Mouse (Mus musculus) neural tube, embryonic 14.5 days (tissue): ENCODE measurements around the gene Ubtd2. TPM values are rescaled to one million over a fixed set of nuclear protein-coding genes. Genes with fewer than 3 reads are reported as not detected.
A peak's percentile ranks its signal among the peaks of the same experiment; 100 is the strongest.

Experiments used
- ATAC-seq: fragments of 200-750 bp; cut with Nextera tagmentation; 2 replicates; pipeline ENCODE4 v1.8.0; 2017; ENCODE audit warnings: low read depth, mild to moderate bottlenecking, moderate TSS enrichment, moderate library complexity
- H3K27ac ChIP-seq: fragments of 300-500 bp; sonication (generic); 2 replicates; pipeline ENCODE4 v1.5.1; 2014; ENCODE audit warnings: low read depth, mild to moderate bottlenecking, control low read depth, low read length, moderate library complexity, mixed read lengths
- H3K27me3 ChIP-seq: fragments of 300-500 bp; sonication (generic); 2 replicates; pipeline ENCODE4 v1.6.1; 2014; ENCODE audit warnings: low read length; ENCODE audit not compliant: control insufficient read depth, insufficient read depth
- H3K36me3 ChIP-seq: fragments of 300-500 bp; sonication (generic); 2 replicates; pipeline ENCODE4 v1.6.1; 2014; ENCODE audit warnings: low read length, mixed read lengths; ENCODE audit not compliant: control insufficient read depth, insufficient read depth
- H3K4me1 ChIP-seq: fragments of 300-500 bp; sonication (generic); 2 replicates; pipeline ENCODE4 v1.6.1; 2014; ENCODE audit warnings: low read length; ENCODE audit not compliant: control insufficient read depth, insufficient read depth
- H3K4me2 ChIP-seq: fragments of 300-500 bp; sonication (generic); 2 replicates; pipeline ENCODE4 v1.6.1; 2014; ENCODE audit warnings: mild to moderate bottlenecking, low read depth, low read length, control low read depth
- H3K4me3 ChIP-seq: fragments of 300-500 bp; sonication (generic); 2 replicates; pipeline ENCODE4 v1.5.1; 2014; ENCODE audit warnings: low read depth, low read length, control low read depth, mixed read lengths
- H3K9ac ChIP-seq: fragments of 300-500 bp; sonication (generic); replicated peaks from 2 replicates; pipeline ENCODE4 v1.6.1; 2014; ENCODE audit warnings: low read depth, mild to moderate bottlenecking, control low read depth, low read length, mixed read lengths
- H3K9me3 ChIP-seq: fragments of 300-500 bp; sonication (generic); 2 replicates; pipeline ENCODE4 v1.6.1; 2016; ENCODE audit warnings: low read length; ENCODE audit not compliant: control insufficient read depth
- WGBS: fragments of 180-500 bp; shearing (Covaris S2); extraction: QIAGEN DNeasy Blood & Tissue Kit; methylation state at CpG from one replicate; pipeline ENCODE4 v1.1.7; 2014; 5-methylcytosine and 5-hydroxymethylcytosine counted together
- polyA plus RNA-seq: library from polyadenylated mRNA; unstranded; fragments of >200 nt; fragmentation: Nextera tagmentation; extraction: Ambion mirVana; gene quantifications from 2 replicates; pipeline ENCODE4 v1.2.1, GENCODE M21; 2014

Ubtd2 gene
- polyA plus RNA-seq, 1 experiment from 2014 or later: 52.5 TPM

DNA sequence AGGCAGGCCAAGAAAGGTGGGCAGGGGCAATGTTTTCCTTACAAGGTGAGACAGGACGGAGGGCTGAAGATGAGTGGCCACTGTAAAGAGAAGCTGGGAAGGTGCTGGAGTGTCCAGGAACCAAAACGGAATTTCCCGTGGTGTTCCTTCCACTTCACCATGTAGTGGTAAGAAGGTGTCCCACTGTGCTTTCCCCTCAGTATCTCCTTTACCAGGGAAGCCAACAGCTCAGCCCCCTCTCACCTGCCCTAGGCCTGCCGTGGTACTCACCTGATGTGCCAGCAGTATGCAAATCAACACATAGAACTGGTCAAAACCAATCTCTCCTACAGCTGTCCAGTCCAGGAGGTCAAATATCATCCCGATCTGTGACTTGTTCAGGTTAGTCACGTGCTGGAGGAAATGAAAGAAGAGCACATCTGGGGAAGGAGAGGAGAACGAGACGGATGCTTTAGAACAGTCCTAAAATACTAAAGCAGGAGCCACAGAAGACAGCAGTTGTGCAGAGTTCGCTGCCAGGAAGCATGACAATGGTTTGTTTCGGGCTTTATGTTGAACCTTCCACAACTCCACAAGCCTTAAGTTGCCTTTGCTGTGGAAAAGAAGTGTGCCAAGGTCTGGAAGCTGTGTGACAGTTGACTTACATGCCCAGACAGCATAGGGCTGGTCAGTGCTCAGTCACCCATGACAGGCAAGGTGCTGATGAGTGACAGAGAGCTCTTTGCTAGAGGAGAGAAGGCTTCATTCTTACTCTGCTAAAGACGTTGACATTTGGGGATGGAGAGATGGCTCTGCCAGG, 69.2 kb downstream of the Ubtd2 start:
- Histone ChIP-seq H3K4me1 (no peaks in the 10 kb centered on the region), H3K9me3 (no peaks in the 10 kb centered on the region), H3K4me2 (no peak overlapping the region), H3K27me3 (no peaks in the 10 kb centered on the region), H3K9ac (no peak overlapping the region), H3K36me3 (no peaks in the 10 kb centered on the region), H3K27ac (no peak overlapping the region), H3K4me3 (no peak overlapping the region)
- WGBS: 93% methylated on average over 11 of the region's 11 CpGs
- ATAC-seq: no peak

GRCm38 (mm10) chr11:32527006-32527405, 71.8 kb downstream of the Ubtd2 start:
- no peak overlapping the region for H3K4me2 ChIP-seq
- ATAC-seq: no peak
- no peaks in the 10 kb centered on the region for H3K4me1 ChIP-seq
- WGBS: 86% methylated on average over 4 of the region's 4 CpGs
- no peaks in the 10 kb centered on the region for H3K36me3 ChIP-seq
- no peaks in the 10 kb centered on the region for H3K9me3 ChIP-seq
- H3K27ac ChIP-seq: no peak overlapping the region
- H3K27me3 ChIP-seq: no peaks in the 10 kb centered on the region
- H3K9ac ChIP-seq: no peak overlapping the region
- no peak overlapping the region for H3K4me3 ChIP-seq

- 100% methylated on average over 1 of the region's 1 CpGs for WGBS
- no peak overlapping the region for H3K9ac ChIP-seq
- no peak overlapping the region for H3K4me2 ChIP-seq
- no peaks in the 10 kb centered on the region for H3K9me3 ChIP-seq
- no peaks in the 10 kb centered on the region for H3K27me3 ChIP-seq
- no peak overlapping the region for H3K4me3 ChIP-seq
- H3K4me1 ChIP-seq: peaks cover 6% of the 10 kb centered on the region
- H3K36me3 ChIP-seq: no peaks in the 10 kb centered on the region
- H3K27ac ChIP-seq: no peak overlapping the region
- ATAC-seq: no peak
Observed at GRCm38 (mm10) chr11:32530151-32530550, 75.0 kb downstream of the Ubtd2 start.

DNA sequence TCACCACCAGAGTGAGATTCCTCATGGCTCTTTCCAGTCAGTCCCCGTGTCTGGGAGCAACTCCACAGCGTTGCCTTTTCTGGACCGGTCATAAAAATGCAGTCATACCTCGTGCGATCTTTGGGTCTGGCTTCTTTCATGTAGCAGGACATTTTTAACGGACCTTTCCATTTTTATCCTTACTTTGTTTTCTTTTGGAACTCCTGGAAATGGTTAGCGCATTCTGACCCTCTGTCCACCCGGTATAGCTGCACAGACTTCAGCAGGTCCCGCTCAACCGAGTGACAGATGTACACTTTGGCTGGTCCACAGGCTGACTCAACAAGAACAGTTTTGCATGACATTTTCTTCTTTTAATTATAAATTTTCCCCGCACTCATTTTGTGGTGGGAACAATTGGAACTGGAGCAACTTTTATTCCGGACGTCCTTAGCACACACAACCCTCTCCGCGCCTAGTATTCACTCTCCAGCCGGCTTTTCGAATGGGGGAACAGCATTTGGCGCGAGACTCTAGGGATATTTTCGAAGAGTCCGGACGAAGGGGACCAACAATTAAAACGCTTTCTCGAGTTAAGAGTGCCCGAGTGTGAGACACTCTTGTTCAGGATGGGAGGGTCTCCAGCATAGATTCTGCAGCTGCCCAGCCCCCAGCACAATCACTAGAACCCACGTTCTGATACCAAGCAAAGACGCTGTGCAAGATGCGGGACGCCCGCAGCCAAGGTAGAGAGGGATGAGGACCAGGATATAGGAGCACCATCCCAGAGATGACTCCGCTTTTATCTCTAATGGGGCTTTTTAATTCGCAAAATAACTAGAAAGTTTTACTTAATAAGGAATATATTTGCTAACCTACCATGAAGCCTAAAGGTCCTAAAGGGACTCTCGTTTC, 76.9 kb downstream of the Ubtd2 start, which contains the start of gene Efcab9:
Efcab9 (minus strand) TSS at position 211 of the 894 bp plus-strand sequence.
- H3K9ac ChIP-seq: peak within 1 kb of the TSS; percentile 65
- 5% methylated on average over 33 of the region's 33 CpGs for whole genome bisulfite sequencing

GRCm38 (mm10) chr11:32532765-32533481, 77.8 kb downstream of the Ubtd2 start, which contains the start of gene Stk10:
TSS of gene Stk10 (plus strand) at chr11:32533305.
- Histone ChIP-seq H3K36me3 (no peaks in the 10 kb centered on the region), H3K9ac (peak within 1 kb of the TSS; percentile 65), H3K4me2 (peak within 1 kb of the TSS; percentile 98), H3K9me3 (no peaks in the 10 kb centered on the region), H3K27ac (no peak within 1 kb of the TSS), H3K27me3 (no peaks in the 10 kb centered on the region), H3K4me3 (peak within 1 kb of the TSS; percentile 61), H3K4me1 (peaks cover 8% of the 10 kb centered on the region)
- peak; percentile 92 for ATAC-seq
- under 1% methylated on average over 62 of the region's 82 CpGs for WGBS

More for the DNA sequence above, 76.9 kb downstream of the Ubtd2 start, which contains the start of gene Efcab9:
- peaks cover 6% of the 10 kb centered on the region for H3K4me1 ChIP-seq
- peak; percentile 22; the same call in 1 of the 2 replicates for ATAC-seq
- H3K9me3 ChIP-seq: no peaks in the 10 kb centered on the region
- peak within 1 kb of the TSS; percentile 61 for H3K4me3 ChIP-seq
- H3K36me3 ChIP-seq: no peaks in the 10 kb centered on the region
- no peaks in the 10 kb centered on the region for H3K27me3 ChIP-seq
- H3K4me2 ChIP-seq: peak within 1 kb of the TSS; percentile 98
- no peak within 1 kb of the TSS for H3K27ac ChIP-seq

DNA sequence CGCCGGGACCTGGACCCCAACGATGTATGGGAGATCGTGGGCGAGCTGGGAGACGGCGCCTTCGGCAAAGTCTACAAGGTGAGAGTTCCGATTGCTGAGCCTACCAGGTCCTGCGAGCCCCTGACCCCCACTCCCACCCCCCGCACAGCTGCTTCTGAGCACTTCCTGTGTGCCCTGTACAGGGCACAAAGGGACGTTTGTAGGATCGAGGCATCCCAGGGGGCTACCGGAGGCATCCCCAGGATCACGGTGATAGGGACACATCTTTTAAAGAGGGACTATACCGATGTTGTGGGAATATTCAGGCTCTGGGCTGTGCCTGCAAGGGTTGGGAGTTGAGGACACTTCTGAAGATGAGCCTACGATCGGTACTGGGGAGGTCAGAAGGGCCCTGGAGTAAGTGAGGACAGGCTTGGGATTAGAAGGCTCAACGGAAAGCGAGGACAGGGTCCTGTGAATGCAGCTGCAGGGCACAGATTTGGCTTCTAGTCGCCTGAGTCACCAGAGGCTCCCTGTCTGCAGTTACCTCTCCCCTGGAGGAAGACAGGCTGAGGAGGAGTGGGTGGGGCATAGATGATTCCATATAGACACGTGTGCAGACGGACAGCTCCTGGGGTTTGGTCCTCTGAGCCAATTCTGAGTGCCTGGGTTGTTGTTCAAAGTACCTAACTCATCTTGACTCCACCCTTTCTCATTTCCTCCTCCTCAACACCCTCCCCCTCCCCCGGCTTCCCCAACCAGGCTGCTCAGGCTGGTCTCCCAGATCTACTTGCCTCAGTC, 78.5 kb downstream of the Ubtd2 start:
- Histone ChIP-seq H3K4me1 (peaks cover 12% of the 10 kb centered on the region), H3K27me3 (no peaks in the 10 kb centered on the region), H3K36me3 (no peaks in the 10 kb centered on the region), H3K27ac (no peak overlapping the region), H3K4me2 (peak overlapping the region; percentile 98), H3K4me3 (peak overlapping the region; percentile 61), H3K9me3 (no peaks in the 10 kb centered on the region), H3K9ac (peak overlapping the region; percentile 65)
- ATAC-seq: peak; percentile 45
- WGBS: 1% methylated on average over 24 of the region's 24 CpGs

GRCm38 (mm10) chr11:32534453-32535075, 79.4 kb downstream of the Ubtd2 start:
- 82% methylated on average over 7 of the region's 7 CpGs for WGBS
- Histone ChIP-seq H3K27me3 (no peaks in the 10 kb centered on the region), H3K9ac (no peak overlapping the region), H3K4me1 (peaks cover 12% of the 10 kb centered on the region), H3K9me3 (no peaks in the 10 kb centered on the region), H3K27ac (no peak overlapping the region), H3K36me3 (no peaks in the 10 kb centered on the region), H3K4me3 (peak overlapping the region; percentile 61; the same call in 1 of the 2 replicates), H3K4me2 (peak overlapping the region; percentile 98; the same call in 1 of the 2 replicates)
- ATAC-seq: no peak

- Histone ChIP-seq H3K27ac (no peak overlapping the region), H3K9ac (no peak overlapping the region), H3K4me1 (peaks cover 12% of the 10 kb centered on the region), H3K27me3 (no peaks in the 10 kb centered on the region), H3K4me2 (no peak overlapping the region), H3K36me3 (no peaks in the 10 kb centered on the region), H3K9me3 (no peaks in the 10 kb centered on the region), H3K4me3 (no peak overlapping the region)
- 93% methylated on average over 4 of the region's 4 CpGs for WGBS
- no peak for ATAC-seq
Observed at GRCm38 (mm10) chr11:32535646-32536045, 80.5 kb downstream of the Ubtd2 start.
